In genomic region chr12:98249671-98250070, GRCm38 (mm10) we compare ENCODE assay signal across 25 mouse cellular contexts. TPM values are rescaled to one million over a fixed set of nuclear protein-coding genes. Genes with fewer than 3 reads are reported as not detected.
A peak's percentile ranks its signal among the peaks of the same experiment; 100 is the strongest.
DNase-seq lines count a peak whose midpoint lies in the region; ATAC-seq and TF ChIP-seq lines count a peak whose summit lies in the region.
"Had no signal": no experiment of that assay in that cellular context is flagged by ENCODE, and none has a peak within 500 bp of the region (broad histone marks: within the 10 kb centered on the region; RNA-seq: fewer than 3 reads in every experiment).

No protein-coding gene starts in this region.

- no peaks in the 10 kb centered on the region for H3K9me3 ChIP-seq in midbrain, embryonic 11.5 days (ENCODE audit: control insufficient read depth, low read length)
- H3K9me3 ChIP-seq in midbrain, embryonic 15.5 days, result no peaks in the 10 kb centered on the region
- H3K9me3 ChIP-seq in hindbrain, postnatal 0 days (ENCODE audit: low read length), result no peaks in the 10 kb centered on the region
- H3K9me3 ChIP-seq: embryonic facial prominence, embryonic 15.5 days; forebrain, embryonic 10.5 days; heart, embryonic 13.5 days; liver, embryonic 15.5 days; neural tube, embryonic 12.5 days had no signal

- WGBS in midbrain, embryonic 11.5 days, result 62% methylated on average over 3 of the region's 3 CpGs
- WGBS in midbrain, embryonic 15.5 days, result 58% methylated on average over 3 of the region's 3 CpGs
- 85% methylated on average over 3 of the region's 3 CpGs for WGBS in hindbrain, postnatal 0 days

- H3K36me3 ChIP-seq in midbrain, embryonic 11.5 days (ENCODE audit: control insufficient read depth, insufficient read depth, low read length), result no peaks in the 10 kb centered on the region
- H3K36me3 ChIP-seq in midbrain, embryonic 15.5 days (replicated peaks), result no peaks in the 10 kb centered on the region
- no peaks in the 10 kb centered on the region for H3K36me3 ChIP-seq in hindbrain, postnatal 0 days (ENCODE audit: insufficient read depth, low read length)
- H3K36me3 ChIP-seq: liver, embryonic 15.5 days had no signal

- DNase-seq in midbrain, embryonic 11.5 days (ENCODE audit: low spot score, missing footprints), result peak; percentile 66
- peak; percentile 60 for DNase-seq in Muller cell, postnatal 12 days (ENCODE audit: inconsistent ontology term)
- no peak for DNase-seq in lung, postnatal 10 days
- DNase-seq in hindbrain, postnatal 0 days (ENCODE audit: low spot score), result no peak
- no peak for DNase-seq in adipocyte (ENCODE audit: low spot score)
- DNase-seq: adrenal gland, postnatal 14 days; cerebellum, adult 11-12 months; cerebellum, postnatal 25 days; heart, adult 11 months; kidney, adult 11 months; kidney, postnatal 10 days; right cerebral cortex, adult 18-20 months; thymus, postnatal 4 days had no signal

- no peaks in the 10 kb centered on the region for H3K27me3 ChIP-seq in midbrain, embryonic 11.5 days (ENCODE audit: control insufficient read depth, insufficient read depth, low read length)
- H3K27me3 ChIP-seq in midbrain, embryonic 15.5 days (replicated peaks), result no peaks in the 10 kb centered on the region
- H3K27me3 ChIP-seq in hindbrain, postnatal 0 days (ENCODE audit: insufficient read depth, low read length), result no peaks in the 10 kb centered on the region
- H3K27me3 ChIP-seq: embryonic facial prominence, embryonic 15.5 days; heart, embryonic 13.5 days; liver, embryonic 15.5 days; neural tube, embryonic 12.5 days had no signal

- TF ChIP-seq CTCF in hindbrain, postnatal 0 days (IDR thresholded peaks at IDR 0.05; ENCODE audit: low read depth), result no peak

- ATAC-seq in midbrain, embryonic 11.5 days (ENCODE audit: low FRiP score), result no peak
- no peak for ATAC-seq in midbrain, embryonic 15.5 days (replicated peaks)
- peak; percentile 17 to 57; a peak in 2 of 4 replicates for ATAC-seq in hematopoietic stem cell, adult 5-6 weeks (replicated peaks in 1 of 2; ENCODE audit: insufficient read depth in 1 of 2, low FRiP score in 2 of 2, low TSS enrichment in 1 of 2, low read depth in 1 of 2, poor library complexity in 2 of 2, severe bottlenecking in 2 of 2)
- no peak for ATAC-seq in hindbrain, postnatal 0 days
- no peak for ATAC-seq in megakaryocyte-erythroid progenitor cell, adult 5-6 weeks (replicated peaks; ENCODE audit: low FRiP score, low TSS enrichment, poor library complexity, severe bottlenecking)
- ATAC-seq: activated CD4-positive, CD25-positive, alpha-beta regulatory T cell, adult 4 months had no signal

- no peak overlapping the region for H3K4me3 ChIP-seq in midbrain, embryonic 11.5 days (ENCODE audit: low read depth, low read length)
- no peak overlapping the region for H3K4me3 ChIP-seq in midbrain, embryonic 15.5 days
- H3K4me3 ChIP-seq in hindbrain, postnatal 0 days (ENCODE audit: low read length), result no peak overlapping the region
- H3K4me3 ChIP-seq: embryonic facial prominence, embryonic 15.5 days; forebrain, embryonic 10.5 days; heart, embryonic 13.5 days; layer of hippocampus, adult 2 months; liver, embryonic 15.5 days; neural tube, embryonic 12.5 days had no signal

- no peak overlapping the region for H3K27ac ChIP-seq in midbrain, embryonic 11.5 days (ENCODE audit: low read depth, low read length)
- no peak overlapping the region for H3K27ac ChIP-seq in midbrain, embryonic 15.5 days
- H3K27ac ChIP-seq in hindbrain, postnatal 0 days, result no peak overlapping the region
- H3K27ac ChIP-seq: embryonic facial prominence, embryonic 15.5 days; forebrain, embryonic 10.5 days; heart, embryonic 13.5 days; hindbrain, embryonic 14.5 days; layer of hippocampus, adult 2 months; liver, embryonic 15.5 days; neural tube, embryonic 12.5 days had no signal

- H3K4me1 ChIP-seq in midbrain, embryonic 11.5 days (ENCODE audit: control insufficient read depth, insufficient read depth, low read length), result no peaks in the 10 kb centered on the region
- H3K4me1 ChIP-seq in midbrain, embryonic 15.5 days, result no peaks in the 10 kb centered on the region
- H3K4me1 ChIP-seq in hindbrain, postnatal 0 days (ENCODE audit: insufficient read depth, low read length), result no peaks in the 10 kb centered on the region
- H3K4me1 ChIP-seq: embryonic facial prominence, embryonic 15.5 days; forebrain, embryonic 10.5 days; heart, embryonic 13.5 days; liver, embryonic 15.5 days; neural tube, embryonic 12.5 days had no signal

- H3K9ac ChIP-seq in midbrain, embryonic 11.5 days (ENCODE audit: low read length), result no peak overlapping the region
- no peak overlapping the region for H3K9ac ChIP-seq in midbrain, embryonic 15.5 days
- no peak overlapping the region for H3K9ac ChIP-seq in hindbrain, postnatal 0 days (replicated peaks; ENCODE audit: low read length)
- H3K9ac ChIP-seq: embryonic facial prominence, embryonic 15.5 days; heart, embryonic 13.5 days; hindbrain, embryonic 14.5 days; liver, embryonic 15.5 days; neural tube, embryonic 12.5 days had no signal

- no peak overlapping the region for H3K4me2 ChIP-seq in midbrain, embryonic 11.5 days
- H3K4me2 ChIP-seq in midbrain, embryonic 15.5 days, result no peak overlapping the region
- H3K4me2 ChIP-seq in hindbrain, postnatal 0 days (ENCODE audit: low read depth, low read length), result no peak overlapping the region
- H3K4me2 ChIP-seq: embryonic facial prominence, embryonic 15.5 days; heart, embryonic 13.5 days; hindbrain, embryonic 14.5 days; liver, embryonic 15.5 days; neural tube, embryonic 12.5 days had no signal

RNA-seq across cellular contexts. Expression of gene Galc, which starts 9.6 kb away (rescaled TPM):
- 14.3 and 14.7 TPM in 2 replicates for polyA plus RNA-seq in midbrain, embryonic 11.5 days (2014; fragmentation: Nextera tagmentation; extraction: Ambion mirVana)
- polyA plus RNA-seq in midbrain, embryonic 15.5 days (2015; fragmentation: Nextera tagmentation; extraction: Ambion mirVana), result 10.0 and 10.7 TPM in 2 replicates
- total RNA-seq in hematopoietic stem cell, adult 5-6 weeks (2017), result 10.0 and 15.6 TPM in 2 replicates
- total RNA-seq in hindbrain, postnatal 0 days (2014; rRNA removed), result 14.3 and 19.1 TPM in 2 replicates
- polyA plus RNA-seq in hindbrain, postnatal 0 days (2015; fragmentation: Nextera tagmentation; extraction: Ambion mirVana), result 11.6 and 12.2 TPM in 2 replicates
- 3.7 and 5.4 TPM in 2 replicates for total RNA-seq in megakaryocyte-erythroid progenitor cell, adult 5-6 weeks (2014; fragmentation: Nextera tagmentation)
- total RNA-seq in megakaryocyte-erythroid progenitor cell, adult 5-6 weeks (2017), result 4.6 and 7.5 TPM in 2 replicates

RNA-seq across cellular contexts. Expression of gene Gpr65, which starts 18.8 kb away (rescaled TPM):
- polyA plus RNA-seq in midbrain, embryonic 11.5 days (2014; fragmentation: Nextera tagmentation; extraction: Ambion mirVana), result 0.57 and 0.82 TPM in 2 replicates
- polyA plus RNA-seq in midbrain, embryonic 15.5 days (2015; fragmentation: Nextera tagmentation; extraction: Ambion mirVana), result 0.19 and 0.49 TPM in 2 replicates
- total RNA-seq in hematopoietic stem cell, adult 5-6 weeks (2017), result 40.7 and 45.8 TPM in 2 replicates
- 0.42 TPM in 1 of 2 replicates, not detected in the other for total RNA-seq in hindbrain, postnatal 0 days (2014; rRNA removed)
- 0.18 and 0.33 TPM in 2 replicates for polyA plus RNA-seq in hindbrain, postnatal 0 days (2015; fragmentation: Nextera tagmentation; extraction: Ambion mirVana)
- 0.92 and 3.0 TPM in 2 replicates for total RNA-seq in megakaryocyte-erythroid progenitor cell, adult 5-6 weeks (2014; fragmentation: Nextera tagmentation)
- total RNA-seq in megakaryocyte-erythroid progenitor cell, adult 5-6 weeks (2017), result 1.7 and 3.4 TPM in 2 replicates
- total RNA-seq: layer of hippocampus, adult 2 months; left cerebral cortex, postnatal 25 days had no signal

Comparison
In these comparisons a context has a peak if more than half of its experiments do, and no peak if none do; other contexts are left out.
1. ATAC-seq: peak in hematopoietic stem cell, adult 5-6 weeks (2 of 2); none in midbrain, embryonic 11.5 days (single experiment), midbrain, embryonic 15.5 days (single experiment), hindbrain, postnatal 0 days (single experiment) and megakaryocyte-erythroid progenitor cell, adult 5-6 weeks (single experiment).
2. DNase-seq: peak in midbrain, embryonic 11.5 days (single experiment) and Muller cell, postnatal 12 days (single experiment); none in lung, postnatal 10 days (single experiment), hindbrain, postnatal 0 days (single experiment) and adipocyte (single experiment).